Mouse (Mus musculus): ENCODE results near the gene Dgkh. TPM values are rescaled to one million over a fixed set of nuclear protein-coding genes. Genes with fewer than 3 reads are reported as not detected.

Gene Dgkh
- polyA plus RNA-seq, 1 experiment from 2014 or later = 1.8 TPM

DNA sequence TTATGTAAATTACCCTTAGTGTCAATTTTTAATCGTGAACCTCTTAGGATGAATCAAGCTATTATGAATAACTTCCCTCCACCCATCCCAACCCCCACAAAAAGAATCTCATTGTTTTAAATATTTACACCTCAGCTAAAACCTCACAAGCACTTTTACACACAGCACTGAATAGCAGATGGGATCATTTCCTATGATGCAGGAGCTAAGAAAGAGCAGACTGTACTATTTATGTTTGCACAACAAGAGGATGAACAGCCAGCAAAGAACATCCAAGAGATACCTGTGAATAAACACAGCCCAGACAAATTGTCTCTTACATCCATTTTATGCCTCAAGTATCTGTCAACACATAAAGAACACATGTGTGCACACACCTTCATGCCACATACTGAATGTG lies 41.7 kb downstream of the Dgkh start:
- Histone ChIP-seq H3K4me2 (replicated peaks) (no peak overlapping the region), H3K9me3 (no peaks in the 10 kb centered on the region), H3K27me3 (no peaks in the 10 kb centered on the region), H3K36me3 (no peaks in the 10 kb centered on the region), H3K4me3 (no peak overlapping the region), H3K9ac (replicated peaks) (no peak overlapping the region), H3K4me1 (no peaks in the 10 kb centered on the region), H3K27ac (replicated peaks) (no peak overlapping the region)
- WGBS = 83% methylated on average over 1 of the region's 1 CpGs
- no peak for ATAC-seq (ENCODE audit: low FRiP score, low read depth)

DNA sequence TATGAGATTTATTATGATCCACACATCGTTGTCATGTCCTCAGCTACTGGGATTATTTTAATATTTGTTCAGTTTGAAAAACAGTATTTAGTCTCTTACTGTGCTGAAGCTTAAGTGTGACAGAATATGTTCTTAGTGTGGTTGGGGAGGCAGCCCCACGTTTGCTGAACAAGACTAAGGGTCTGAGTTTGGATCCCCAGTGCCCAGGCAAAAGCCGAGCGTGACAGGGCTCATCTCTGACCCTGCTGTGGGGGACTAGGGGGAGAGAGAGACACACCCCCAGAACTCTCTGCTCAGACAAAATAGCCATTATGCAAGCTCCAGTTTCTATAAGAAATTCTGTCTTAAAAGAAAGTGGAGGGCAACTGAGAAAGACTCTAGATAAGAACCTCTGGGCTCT lies 42.2 kb downstream of the Dgkh start:
- H3K27ac ChIP-seq (replicated peaks) = no peak overlapping the region
- H3K36me3 ChIP-seq = no peaks in the 10 kb centered on the region
- no peak overlapping the region for H3K4me3 ChIP-seq
- H3K27me3 ChIP-seq = no peaks in the 10 kb centered on the region
- 82% methylated on average over 4 of the region's 4 CpGs for WGBS
- H3K9ac ChIP-seq (replicated peaks) = no peak overlapping the region
- no peaks in the 10 kb centered on the region for H3K4me1 ChIP-seq
- ATAC-seq (ENCODE audit: low FRiP score, low read depth) = no peak
- H3K4me2 ChIP-seq (replicated peaks) = no peak overlapping the region
- H3K9me3 ChIP-seq = no peaks in the 10 kb centered on the region

DNA sequence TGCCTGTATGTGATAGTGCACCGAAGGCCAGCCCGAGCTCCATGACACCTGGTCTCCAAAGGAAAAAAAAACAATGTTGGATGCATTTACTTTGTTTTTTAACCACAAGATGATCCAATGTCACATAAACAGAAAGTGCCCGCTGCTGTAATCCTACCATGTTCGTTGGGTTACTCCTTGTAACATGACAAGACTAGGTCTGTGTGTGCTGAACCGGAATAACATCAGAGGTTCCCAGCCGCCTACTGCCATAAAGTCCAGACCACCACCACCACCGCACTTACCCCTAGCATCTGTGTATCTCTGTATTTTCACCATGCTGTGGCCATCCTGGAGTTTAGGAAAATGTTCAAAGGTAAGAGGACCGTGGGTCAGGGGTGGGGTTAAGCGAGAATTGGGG lies 42.6 kb downstream of the Dgkh start:
- H3K9ac ChIP-seq (replicated peaks) = no peak overlapping the region
- H3K4me2 ChIP-seq (replicated peaks) = no peak overlapping the region
- no peak overlapping the region for H3K4me3 ChIP-seq
- no peak overlapping the region for H3K27ac ChIP-seq (replicated peaks)
- 92% methylated on average over 9 of the region's 9 CpGs for WGBS
- ATAC-seq (ENCODE audit: low FRiP score, low read depth) = no peak
- H3K27me3 ChIP-seq = no peaks in the 10 kb centered on the region
- no peaks in the 10 kb centered on the region for H3K4me1 ChIP-seq
- H3K36me3 ChIP-seq = no peaks in the 10 kb centered on the region
- no peaks in the 10 kb centered on the region for H3K9me3 ChIP-seq

DNA sequence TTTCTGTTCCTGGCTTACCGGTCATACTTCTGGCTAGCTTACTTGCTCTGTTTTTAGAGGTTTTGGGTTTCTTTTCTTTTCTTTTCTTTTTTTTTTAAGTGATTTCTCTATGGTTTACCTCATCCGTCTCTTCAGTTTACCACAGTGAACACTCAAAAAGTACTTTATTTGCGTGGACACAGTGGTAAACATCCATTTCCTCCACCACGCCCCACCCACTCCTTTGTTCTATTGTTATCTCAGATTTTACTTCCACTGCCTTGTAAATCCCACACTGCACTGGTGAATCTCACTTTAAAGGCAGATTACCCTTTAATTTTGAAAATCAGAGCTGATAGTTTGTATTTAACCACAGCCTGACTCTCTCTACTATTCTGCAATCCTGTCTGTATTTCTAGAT lies 44.9 kb downstream of the Dgkh start:
- Histone ChIP-seq H3K36me3 (no peaks in the 10 kb centered on the region), H3K9me3 (no peaks in the 10 kb centered on the region), H3K27ac (replicated peaks) (no peak overlapping the region), H3K4me3 (no peak overlapping the region), H3K9ac (replicated peaks) (no peak overlapping the region), H3K4me2 (replicated peaks) (no peak overlapping the region), H3K4me1 (no peaks in the 10 kb centered on the region), H3K27me3 (no peaks in the 10 kb centered on the region)
- ATAC-seq (ENCODE audit: low FRiP score, low read depth) = no peak
- 76% methylated on average over 4 of the region's 4 CpGs for WGBS

DNA sequence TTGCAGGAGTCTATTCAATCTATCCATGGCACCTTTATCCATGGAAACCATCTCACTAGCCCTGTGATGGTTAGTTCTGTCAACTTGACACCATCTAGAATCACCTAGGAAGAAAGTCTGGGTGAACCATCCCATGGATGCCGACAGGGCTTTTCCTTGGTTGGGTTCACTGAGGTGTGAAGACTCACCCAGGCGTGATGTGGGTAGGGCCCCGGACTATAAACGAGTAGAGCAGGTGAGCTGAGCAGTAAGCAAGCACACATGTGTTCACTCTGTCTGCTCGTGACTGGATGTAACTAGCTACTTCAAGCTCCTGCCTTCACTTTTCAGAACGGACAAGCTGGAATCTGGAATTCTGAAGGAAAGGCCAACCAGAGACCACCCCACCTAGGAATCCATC lies 45.9 kb downstream of the Dgkh start:
- WGBS = 93% methylated on average over 6 of the region's 6 CpGs
- Histone ChIP-seq H3K9ac (replicated peaks) (no peak overlapping the region), H3K27ac (replicated peaks) (no peak overlapping the region), H3K9me3 (no peaks in the 10 kb centered on the region), H3K27me3 (no peaks in the 10 kb centered on the region), H3K4me3 (no peak overlapping the region), H3K36me3 (no peaks in the 10 kb centered on the region), H3K4me2 (replicated peaks) (no peak overlapping the region), H3K4me1 (no peaks in the 10 kb centered on the region)
- ATAC-seq (ENCODE audit: low FRiP score, low read depth) = no peak

DNA sequence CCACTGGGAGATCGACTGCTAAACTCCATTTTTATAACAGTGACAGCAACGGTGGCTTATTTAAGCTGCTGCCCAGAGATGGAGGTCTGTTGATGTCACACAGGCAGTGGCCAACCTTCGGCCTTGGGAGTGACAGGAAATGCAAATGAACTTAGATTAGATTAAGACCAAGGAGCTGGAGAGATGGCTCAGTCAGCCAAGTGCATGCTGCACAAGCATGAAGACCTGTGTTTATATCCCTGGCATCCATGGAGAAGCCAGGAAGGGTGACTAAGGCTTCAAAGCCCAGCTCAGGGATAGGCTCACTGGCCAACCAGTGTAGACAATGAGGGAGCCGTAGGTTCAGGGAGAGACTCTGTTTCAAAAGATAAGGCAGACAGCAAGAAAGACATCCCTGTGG lies 48.4 kb downstream of the Dgkh start:
- H3K27me3 ChIP-seq = no peaks in the 10 kb centered on the region
- H3K27ac ChIP-seq (replicated peaks) = no peak overlapping the region
- no peak for ATAC-seq (ENCODE audit: low FRiP score, low read depth)
- no peak overlapping the region for H3K4me2 ChIP-seq (replicated peaks)
- 80% methylated on average over 4 of the region's 4 CpGs for WGBS
- H3K4me3 ChIP-seq = no peak overlapping the region
- H3K4me1 ChIP-seq = no peaks in the 10 kb centered on the region
- no peak overlapping the region for H3K9ac ChIP-seq (replicated peaks)
- no peaks in the 10 kb centered on the region for H3K36me3 ChIP-seq
- no peaks in the 10 kb centered on the region for H3K9me3 ChIP-seq

DNA sequence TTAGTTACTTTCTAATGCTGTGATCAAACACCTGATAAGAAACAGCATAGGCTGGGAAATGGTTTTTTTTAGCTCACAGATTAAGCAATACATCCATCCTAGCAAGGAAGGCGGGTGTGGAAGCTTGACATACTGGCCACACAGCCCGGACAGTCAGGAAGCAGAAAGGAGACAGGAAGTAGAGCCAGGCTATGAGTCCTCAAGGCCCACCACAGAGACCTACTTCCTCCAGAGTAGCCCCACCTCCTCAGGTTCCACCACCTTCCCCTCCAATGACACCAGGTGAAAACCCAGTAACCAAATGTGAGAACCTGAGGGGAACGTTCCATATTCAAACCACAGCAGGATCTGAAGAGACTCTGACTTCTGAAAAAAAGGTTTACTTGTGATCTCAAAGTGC lies 53.6 kb downstream of the Dgkh start:
- Histone ChIP-seq H3K36me3 (no peaks in the 10 kb centered on the region), H3K4me3 (no peak overlapping the region), H3K9me3 (no peaks in the 10 kb centered on the region), H3K27ac (replicated peaks) (no peak overlapping the region), H3K4me1 (peaks cover 8% of the 10 kb centered on the region), H3K4me2 (replicated peaks) (no peak overlapping the region), H3K9ac (replicated peaks) (no peak overlapping the region), H3K27me3 (no peaks in the 10 kb centered on the region)
- no peak for ATAC-seq (ENCODE audit: low FRiP score, low read depth)
- 88% methylated on average over 3 of the region's 3 CpGs for WGBS

DNA sequence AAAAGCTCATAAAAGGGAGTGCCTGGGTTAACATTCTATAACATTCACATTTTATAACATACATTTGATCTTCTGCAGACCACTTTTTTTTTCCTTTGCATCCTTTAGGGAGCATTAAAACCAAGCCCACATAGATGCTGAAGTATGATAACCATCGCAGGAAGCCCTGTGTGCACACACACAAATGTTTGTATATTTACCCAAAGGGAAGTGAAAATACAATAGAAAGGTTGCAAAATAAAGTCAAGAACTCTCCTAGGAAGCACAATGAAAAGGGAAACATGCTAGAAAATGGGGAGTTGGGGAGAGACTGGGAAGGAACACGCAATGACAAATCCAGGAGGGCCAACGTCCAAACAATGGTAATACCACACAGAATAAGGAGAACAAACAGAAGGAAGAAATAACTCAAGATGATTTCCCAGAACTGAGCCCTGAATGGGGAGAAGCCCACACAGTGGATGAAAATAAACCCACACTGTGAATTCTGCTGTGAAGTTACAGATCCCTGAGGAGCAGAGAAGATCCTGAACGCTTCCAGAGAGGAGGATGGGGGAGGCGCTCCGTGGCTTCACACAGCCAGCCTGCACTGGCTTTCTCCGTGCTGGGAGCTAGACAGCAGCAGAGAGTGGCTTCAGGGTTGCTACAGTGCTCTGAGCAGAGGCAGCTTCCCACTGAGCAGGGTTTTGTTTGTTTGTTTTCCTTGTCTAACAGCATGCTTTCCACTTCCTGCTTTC lies 54.6 kb downstream of the Dgkh start:
- H3K27me3 ChIP-seq = no peaks in the 10 kb centered on the region
- WGBS = 29% methylated on average over 7 of the region's 7 CpGs
- no peak overlapping the region; the same call in 1 of the 2 replicates for H3K9ac ChIP-seq (replicated peaks)
- no peaks in the 10 kb centered on the region for H3K36me3 ChIP-seq
- no peak overlapping the region for H3K4me2 ChIP-seq (replicated peaks)
- no peak overlapping the region for H3K4me3 ChIP-seq
- H3K9me3 ChIP-seq = no peaks in the 10 kb centered on the region
- H3K27ac ChIP-seq (replicated peaks) = no peak overlapping the region
- H3K4me1 ChIP-seq = peaks cover 8% of the 10 kb centered on the region
- ATAC-seq (ENCODE audit: low FRiP score, low read depth) = no peak

DNA sequence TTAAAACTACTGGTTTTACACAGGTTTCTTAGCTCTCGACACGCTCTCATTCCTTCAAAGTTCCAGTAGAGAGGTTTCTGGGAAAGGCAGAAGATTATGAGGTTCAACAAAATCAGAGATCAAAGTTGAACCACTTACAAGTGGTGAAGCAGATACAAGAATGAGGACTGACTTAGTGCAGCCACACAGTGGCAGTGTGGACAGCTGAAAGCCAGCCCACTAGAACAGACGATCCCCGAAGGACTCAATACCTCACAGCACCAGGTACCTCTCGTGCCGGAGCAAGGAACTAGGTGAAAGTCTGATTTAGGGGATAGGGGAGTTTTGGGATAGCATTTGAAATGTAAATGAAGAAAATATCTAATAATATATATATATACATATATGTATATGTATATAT lies 56.1 kb downstream of the Dgkh start:
- Histone ChIP-seq H3K27me3 (no peaks in the 10 kb centered on the region), H3K9me3 (no peaks in the 10 kb centered on the region), H3K4me2 (replicated peaks) (no peak overlapping the region), H3K4me3 (no peak overlapping the region), H3K36me3 (no peaks in the 10 kb centered on the region), H3K27ac (replicated peaks) (no peak overlapping the region), H3K4me1 (peaks cover 8% of the 10 kb centered on the region), H3K9ac (replicated peaks) (no peak overlapping the region)
- 84% methylated on average over 6 of the region's 6 CpGs for WGBS
- no peak for ATAC-seq (ENCODE audit: low FRiP score, low read depth)

DNA sequence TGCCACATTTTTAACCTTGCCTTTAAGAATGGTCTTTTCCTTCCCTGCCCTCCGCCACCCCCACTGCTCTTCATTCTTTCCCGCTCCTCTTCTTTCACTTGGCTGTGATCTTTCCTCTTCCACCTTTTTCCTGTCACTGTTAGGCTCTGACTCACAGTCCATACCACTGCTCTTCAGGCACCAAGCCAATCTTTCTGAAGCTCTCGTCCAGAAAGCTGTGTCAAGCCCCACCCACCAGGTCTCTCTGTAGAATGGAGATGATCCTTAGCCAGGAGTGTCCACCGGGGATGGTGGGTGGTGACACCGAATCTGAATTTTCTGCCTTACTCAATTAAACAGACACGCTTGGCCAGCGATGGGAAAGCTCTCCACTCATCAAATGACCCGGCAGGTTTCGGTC lies 58.0 kb downstream of the Dgkh start:
- no peaks in the 10 kb centered on the region for H3K27me3 ChIP-seq
- 90% methylated on average over 9 of the region's 9 CpGs for WGBS
- H3K27ac ChIP-seq (replicated peaks) = no peak overlapping the region
- no peak overlapping the region for H3K4me3 ChIP-seq
- H3K9me3 ChIP-seq = no peaks in the 10 kb centered on the region
- no peak overlapping the region for H3K9ac ChIP-seq (replicated peaks)
- H3K4me2 ChIP-seq (replicated peaks) = no peak overlapping the region
- no peak for ATAC-seq (ENCODE audit: low FRiP score, low read depth)
- peaks cover 8% of the 10 kb centered on the region for H3K4me1 ChIP-seq
- H3K36me3 ChIP-seq = no peaks in the 10 kb centered on the region

DNA sequence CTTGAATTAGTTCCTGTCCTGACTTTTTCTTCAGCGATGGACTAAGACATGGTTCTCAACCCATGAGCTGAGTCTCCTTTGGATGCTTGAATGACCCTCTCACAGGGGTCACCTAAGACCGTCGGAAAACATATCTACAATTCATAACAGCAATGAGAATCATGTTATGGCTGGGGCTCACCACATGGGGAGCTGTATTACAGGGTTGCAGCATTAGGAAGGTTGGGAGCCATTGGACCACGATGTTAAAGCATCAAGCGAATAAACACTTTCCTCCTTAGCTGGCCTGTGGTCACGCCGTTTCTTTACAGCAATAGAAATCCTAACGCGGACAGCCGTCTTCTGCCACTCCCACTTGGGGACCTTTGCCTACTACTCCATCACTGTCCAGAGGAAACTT lies 62.6 kb downstream of the Dgkh start:
- H3K27me3 ChIP-seq = no peaks in the 10 kb centered on the region
- no peak overlapping the region for H3K4me2 ChIP-seq (replicated peaks)
- no peaks in the 10 kb centered on the region for H3K9me3 ChIP-seq
- H3K36me3 ChIP-seq = no peaks in the 10 kb centered on the region
- WGBS = 83% methylated on average over 10 of the region's 10 CpGs
- H3K4me3 ChIP-seq = no peak overlapping the region
- H3K27ac ChIP-seq (replicated peaks) = no peak overlapping the region
- H3K9ac ChIP-seq (replicated peaks) = no peak overlapping the region
- ATAC-seq (ENCODE audit: low FRiP score, low read depth) = no peak
- H3K4me1 ChIP-seq = no peaks in the 10 kb centered on the region

DNA sequence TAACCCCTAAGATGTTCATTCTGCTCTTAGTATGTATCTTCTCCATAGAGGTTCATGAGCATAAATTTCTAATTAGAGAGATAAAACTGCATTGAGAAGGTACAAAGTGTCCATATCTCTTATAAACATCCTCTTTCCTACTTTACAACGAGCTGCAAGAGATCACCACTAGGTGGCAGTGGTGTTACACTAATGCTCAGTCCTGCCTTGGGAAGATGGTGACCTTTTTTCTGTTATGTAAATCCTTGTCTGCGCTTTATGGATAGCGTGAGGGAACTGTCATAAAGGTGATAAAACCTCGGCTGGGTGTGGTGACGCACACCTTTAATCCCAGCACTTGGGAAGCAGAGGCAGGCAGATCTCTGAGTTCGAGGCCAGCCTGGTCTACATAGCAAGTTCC lies 64.3 kb downstream of the Dgkh start:
- no peak overlapping the region for H3K4me3 ChIP-seq
- H3K36me3 ChIP-seq = no peaks in the 10 kb centered on the region
- H3K4me1 ChIP-seq = no peaks in the 10 kb centered on the region
- H3K9me3 ChIP-seq = no peaks in the 10 kb centered on the region
- no peak overlapping the region for H3K9ac ChIP-seq (replicated peaks)
- H3K27ac ChIP-seq (replicated peaks) = no peak overlapping the region
- H3K4me2 ChIP-seq (replicated peaks) = no peak overlapping the region
- H3K27me3 ChIP-seq = no peaks in the 10 kb centered on the region
- 24% methylated on average over 6 of the region's 6 CpGs for WGBS
- peak; percentile 80 for ATAC-seq (ENCODE audit: low FRiP score, low read depth)

DNA sequence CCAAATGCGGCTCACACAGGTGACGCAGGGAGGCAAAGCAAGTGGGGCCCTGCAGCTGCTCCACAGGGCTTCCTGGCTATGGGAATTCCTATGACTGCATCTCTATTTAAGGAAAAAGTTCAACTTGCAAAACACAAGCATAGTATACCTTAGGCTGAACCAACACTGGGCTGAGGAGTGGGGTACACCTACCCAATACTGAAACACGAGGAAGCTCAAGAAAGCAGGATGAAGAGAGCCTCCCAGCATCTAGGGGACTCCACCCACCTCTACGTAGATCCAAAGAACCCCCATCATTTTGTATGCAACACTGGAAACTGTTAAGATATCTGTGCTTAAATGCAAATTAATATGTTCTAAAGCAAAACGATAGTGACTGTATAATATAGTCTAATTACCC lies 64.8 kb downstream of the Dgkh start:
- H3K9ac ChIP-seq (replicated peaks) = no peak overlapping the region

More for the DNA sequence above, 64.8 kb downstream of the Dgkh start:
- 59% methylated on average over 5 of the region's 5 CpGs for WGBS
- H3K27ac ChIP-seq (replicated peaks) = no peak overlapping the region
- no peaks in the 10 kb centered on the region for H3K36me3 ChIP-seq
- H3K27me3 ChIP-seq = no peaks in the 10 kb centered on the region
- H3K4me1 ChIP-seq = no peaks in the 10 kb centered on the region
- H3K4me3 ChIP-seq = no peak overlapping the region
- 0 out of 2 replicates have a peak, but pooled peaks have one; percentile 38 for ATAC-seq (ENCODE audit: low FRiP score, low read depth)
- H3K4me2 ChIP-seq (replicated peaks) = no peak overlapping the region
- no peaks in the 10 kb centered on the region for H3K9me3 ChIP-seq
